Mouse (Mus musculus) MEL (cell line): Measurements from ENCODE around the gene Pkmyt1.

Source experiments
- CHD1 ChIP-seq: IDR thresholded peaks from 2 replicates; pipeline ENCODE4 v1.6.1; 2012; ENCODE audit warnings: low read depth, mild to moderate bottlenecking, inconsistent platforms, low read length, improper control_type of control experiment
- CTCF ChIP-seq, 3 experiments: IDR thresholded peaks in 2 of 3; conservative IDR thresholded peaks in 1 of 3; 2 replicates each; pipeline ENCODE4 v1.5.1; 2011 to 2012; ENCODE audit warnings: low read length in 3 of 3, low read depth in 2 of 3, mild to moderate bottlenecking in 2 of 3, improper control_type of control experiment in 1 of 3, inconsistent platforms in 1 of 3, mixed read lengths in 1 of 3, moderate library complexity in 1 of 3; ENCODE audit not compliant: control insufficient read depth in 1 of 3, insufficient read depth in 1 of 3, poor library complexity in 1 of 3, severe bottlenecking in 1 of 3
- MAZ ChIP-seq: IDR thresholded peaks from 2 replicates; pipeline ENCODE4 v1.6.1; 2012; ENCODE audit warnings: low read depth, mild to moderate bottlenecking, inconsistent platforms, low read length, improper control_type of control experiment
- POLR2AphosphoS5 ChIP-seq: IDR thresholded peaks from 2 replicates; pipeline ENCODE4 v1.6.1; 2012; ENCODE audit warnings: low read depth, borderline replicate concordance, mild to moderate bottlenecking, inconsistent platforms, low read length, moderate library complexity, mixed read lengths

DNA sequence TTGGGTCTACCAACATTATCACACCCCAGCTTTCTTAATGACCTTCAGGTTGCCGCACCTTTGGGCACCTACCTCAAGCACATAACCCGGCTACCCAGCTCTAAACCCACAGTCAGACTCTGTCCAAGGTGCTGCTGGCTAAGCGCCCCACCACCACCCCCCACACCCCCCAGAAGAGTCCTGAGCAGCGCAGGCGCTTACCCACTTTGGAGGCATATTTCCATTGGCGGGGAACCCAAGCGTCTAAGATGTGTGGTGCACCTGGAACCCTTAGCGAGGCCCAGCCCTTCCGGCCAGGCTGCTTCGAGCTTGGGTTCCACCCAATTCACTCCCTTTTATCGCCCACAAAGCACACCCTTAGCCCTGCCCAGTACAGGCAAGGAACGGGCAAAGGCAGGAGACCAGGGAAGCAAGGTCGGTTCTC lies 14.5 kb downstream of the Pkmyt1 start, which contains the start of gene Paqr4:
- TF ChIP-seq POLR2AphosphoS5 (no peak), CTCF (IDR thresholded peaks at IDR 0.05 in 2 of 3, conservative IDR thresholded peaks at IDR 0.05 in 1 of 3; ENCODE audit: control insufficient read depth in 1 of 3, insufficient read depth in 1 of 3, low read depth in 2 of 3, low read length in 3 of 3, poor library complexity in 1 of 3, severe bottlenecking in 1 of 3) (no peak), CHD1 (no peak), MAZ (no peak; the same call in 1 of the 2 replicates)
